Mouse (Mus musculus) ES-E14 (cell line): Measurements from ENCODE around the gene Gm26741.

Experiments
- CHD2 ChIP-seq: IDR thresholded peaks from 2 replicates; pipeline ENCODE4 v1.6.1; 2014; ENCODE audit warnings: mild to moderate bottlenecking, low read depth, low read length, inconsistent platforms
- HCFC1 ChIP-seq: IDR thresholded peaks from 2 replicates; pipeline ENCODE4 v1.6.1; 2012; ENCODE audit warnings: low read length, inconsistent platforms, borderline replicate concordance; ENCODE audit not compliant: insufficient read depth
- MAFK ChIP-seq: IDR thresholded peaks from 2 replicates; pipeline ENCODE4 v1.6.1; 2014; ENCODE audit warnings: mild to moderate bottlenecking, low read depth, low read length, inconsistent platforms; ENCODE audit not compliant: insufficient read depth
- ZC3H11A ChIP-seq: IDR thresholded peaks from 2 replicates; pipeline ENCODE4 v1.6.1; 2012; ENCODE audit warnings: low read depth, mild to moderate bottlenecking, inconsistent platforms, low read length, borderline replicate concordance
- ZNF384 ChIP-seq: IDR thresholded peaks from 2 replicates; pipeline ENCODE4 v1.6.1; 2012; ENCODE audit warnings: low read depth, low read length, inconsistent platforms

DNA sequence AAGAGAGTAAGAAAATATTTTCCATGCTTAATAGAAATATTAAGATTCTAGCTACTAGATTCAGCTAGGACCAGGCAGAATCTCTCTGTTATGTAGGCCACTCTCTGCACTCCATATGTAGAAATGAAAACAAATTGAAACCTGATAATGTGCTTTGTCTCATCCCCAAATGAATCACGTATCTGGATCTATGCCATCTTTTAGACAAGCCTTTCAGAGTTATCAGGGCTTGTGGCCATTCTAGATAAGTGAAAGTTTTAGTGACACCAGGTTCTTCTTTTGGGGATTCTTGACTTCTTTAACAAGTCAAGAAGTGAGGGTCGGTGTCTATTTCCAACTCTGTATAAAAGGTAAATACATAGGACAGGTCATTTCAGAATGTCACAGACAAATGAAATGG is 40.1 kb downstream of the Gm26741 start:
- no peak for TF ChIP-seq CHD2
- no peak for TF ChIP-seq HCFC1
- no peak for TF ChIP-seq MAFK
- no peak for TF ChIP-seq ZNF384
- TF ChIP-seq ZC3H11A, result no peak
